In the genomic region with DNA sequence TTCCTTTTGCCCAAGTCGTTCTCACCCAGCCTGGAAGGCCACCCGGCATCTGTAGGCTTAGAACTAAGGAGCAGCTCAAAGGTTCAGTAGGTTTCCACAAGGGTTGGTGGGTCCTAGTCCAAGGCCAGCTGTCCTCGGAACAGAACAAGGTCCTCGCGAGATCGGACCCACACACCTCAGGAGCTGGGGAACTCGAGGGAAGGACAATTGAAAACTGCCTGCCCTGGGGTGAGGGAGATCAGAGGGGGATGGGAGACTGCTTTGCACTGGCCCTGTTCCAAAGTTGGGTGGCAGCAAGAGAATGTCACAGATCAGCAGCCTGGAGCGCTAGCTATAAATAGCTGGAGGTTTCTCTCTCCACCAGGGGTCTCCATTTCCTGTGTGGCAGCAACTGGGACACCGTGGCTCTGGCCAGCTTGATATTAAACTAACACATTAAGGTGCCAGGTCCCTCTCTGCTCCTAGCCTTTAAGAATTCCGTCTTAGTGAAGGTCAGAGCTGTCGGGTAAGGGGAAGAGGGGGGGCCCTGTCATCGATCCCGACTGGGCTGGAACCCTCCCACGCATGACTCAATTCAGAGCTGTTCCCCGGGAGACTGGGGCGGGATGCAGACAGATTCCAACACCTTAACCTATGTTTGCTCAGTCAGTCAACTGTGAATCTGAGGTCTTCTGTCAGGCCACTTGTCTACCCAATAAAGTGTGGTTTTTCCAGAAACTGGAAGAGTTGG, we compare ENCODE assay signal across 9 mouse cellular contexts. TPM values are rescaled to one million over a fixed set of nuclear protein-coding genes. Genes with fewer than 3 reads are reported as not detected.
DNase-seq lines count a peak whose midpoint lies in the region; ATAC-seq lines count a peak whose summit lies in the region.
"Had no signal": no experiment of that assay in that cellular context is flagged by ENCODE, and none has a peak within 500 bp of the region (broad histone marks: within the 10 kb centered on the region; RNA-seq: fewer than 3 reads in every experiment).

No protein-coding gene starts in this region.

- no peak overlapping the region; the same call in 1 of the 2 replicates for H3K27ac ChIP-seq in embryonic facial prominence, embryonic 11.5 days (replicated peaks; ENCODE audit: low read depth, low read length)
- peak overlapping the region; percentile 95 for H3K27ac ChIP-seq in kidney, embryonic 14.5 days (ENCODE audit: low read depth, low read length)
- H3K27ac ChIP-seq in liver, embryonic 12.5 days: peak overlapping the region; percentile 89

- peaks cover 6% of the 10 kb centered on the region; the same call in 1 of the 2 replicates for H3K4me1 ChIP-seq in embryonic facial prominence, embryonic 11.5 days (ENCODE audit: control insufficient read depth, insufficient read depth, low read length)
- H3K4me1 ChIP-seq in kidney, embryonic 14.5 days (ENCODE audit: control insufficient read depth, insufficient read depth, low read length): peaks cover 30% of the 10 kb centered on the region
- H3K4me1 ChIP-seq in liver, embryonic 12.5 days: peaks cover 42% of the 10 kb centered on the region

- 10% methylated on average over 16 of the region's 16 CpGs for WGBS in embryonic facial prominence, embryonic 11.5 days
- WGBS in kidney, embryonic 14.5 days: 3% methylated on average over 16 of the region's 16 CpGs
- 16% methylated on average over 16 of the region's 16 CpGs for WGBS in liver, embryonic 12.5 days (ENCODE audit: insufficient replicate concordance)

- peak overlapping the region; percentile 3; the same call in 1 of the 2 replicates for H3K4me3 ChIP-seq in embryonic facial prominence, embryonic 11.5 days (ENCODE audit: low read depth, low read length)
- H3K4me3 ChIP-seq in kidney, embryonic 14.5 days (ENCODE audit: low read length): peak overlapping the region; percentile 98; the same call in 1 of the 2 replicates
- H3K4me3 ChIP-seq in liver, embryonic 12.5 days: peak overlapping the region; percentile 95

- H3K9ac ChIP-seq in embryonic facial prominence, embryonic 11.5 days (replicated peaks; ENCODE audit: low read length): peak overlapping the region; percentile 27; the same call in 1 of the 2 replicates
- peak overlapping the region; percentile 32; the same call in 1 of the 2 replicates for H3K9ac ChIP-seq in kidney, embryonic 14.5 days (ENCODE audit: low read depth, low read length)
- peak overlapping the region; percentile 45 for H3K9ac ChIP-seq in liver, embryonic 12.5 days

- H3K4me2 ChIP-seq in embryonic facial prominence, embryonic 11.5 days (ENCODE audit: low read depth, low read length): peak overlapping the region; percentile 45
- peak overlapping the region; percentile 45 for H3K4me2 ChIP-seq in kidney, embryonic 14.5 days (replicated peaks; ENCODE audit: low read depth, low read length)
- peak overlapping the region; percentile 89 for H3K4me2 ChIP-seq in liver, embryonic 12.5 days

- H3K9me3 ChIP-seq in embryonic facial prominence, embryonic 11.5 days (replicated peaks; ENCODE audit: control insufficient read depth, low read length): no peaks in the 10 kb centered on the region
- H3K9me3 ChIP-seq in kidney, embryonic 14.5 days (ENCODE audit: control insufficient read depth, low read length): no peaks in the 10 kb centered on the region
- 0 out of 2 replicates have a peak, but pooled peaks cover 5% of the 10 kb centered on the region for H3K9me3 ChIP-seq in liver, embryonic 12.5 days (replicated peaks)

- peak; percentile 15; the same call in 1 of the 2 replicates for ATAC-seq in embryonic facial prominence, embryonic 11.5 days (replicated peaks; ENCODE audit: insufficient number of reproducible peaks, low FRiP score, low TSS enrichment, low read depth)
- peak; percentile 63 for ATAC-seq in kidney, embryonic 14.5 days (ENCODE audit: low FRiP score, low TSS enrichment)
- ATAC-seq in liver, embryonic 12.5 days: no peak

- H3K27me3 ChIP-seq in embryonic facial prominence, embryonic 11.5 days (ENCODE audit: control insufficient read depth, insufficient read depth, low read length): no peaks in the 10 kb centered on the region
- no peaks in the 10 kb centered on the region for H3K27me3 ChIP-seq in kidney, embryonic 14.5 days (ENCODE audit: control insufficient read depth, insufficient read depth, low read length)
- H3K27me3 ChIP-seq in liver, embryonic 12.5 days (replicated peaks): 0 out of 2 replicates have a peak, but pooled peaks cover 3% of the 10 kb centered on the region

- H3K36me3 ChIP-seq in embryonic facial prominence, embryonic 11.5 days (replicated peaks; ENCODE audit: control insufficient read depth, insufficient read depth, low read depth, low read length): no peaks in the 10 kb centered on the region; the same call in 1 of the 2 replicates
- H3K36me3 ChIP-seq in kidney, embryonic 14.5 days (ENCODE audit: control insufficient read depth, insufficient read depth, low read length): peaks cover 19% of the 10 kb centered on the region
- peaks cover 27% of the 10 kb centered on the region for H3K36me3 ChIP-seq in liver, embryonic 12.5 days

- DNase-seq in CD4-positive helper T cell, adult 2 months (ENCODE audit: low read depth, low spot score): peak; percentile 60
- peak; percentile 91 for DNase-seq in adrenal gland, adult 8-10 months
- peak; percentile 83 for DNase-seq in embryonic facial prominence, embryonic 11.5 days (ENCODE audit: low spot score)
- DNase-seq in heart, adult 9 months (ENCODE audit: low spot score in 2 of 2): peak; percentile 77 to 86
- DNase-seq in neural tube, embryonic 10.5 days (ENCODE audit: extremely low spot score, low spot score): peak; percentile 64
- DNase-seq in thymus, postnatal 10 days (ENCODE audit: low spot score in 2 of 2): peak; percentile 42 to 66

RNA-seq across cellular contexts. Expression of a gene that starts 1.0 kb away (rescaled TPM):
- 100 to 1,000 TPM; 200 to 304 (median 253) TPM for total RNA-seq in adrenal gland, adult 8-10 months (2022)
- 122 and 152 TPM in 2 replicates for polyA plus RNA-seq in embryonic facial prominence, embryonic 11.5 days (2014; fragmentation: Nextera tagmentation; extraction: Ambion mirVana)
- polyA plus RNA-seq in kidney, embryonic 14.5 days (2014; fragmentation: Nextera tagmentation; extraction: Ambion mirVana): 184 and 218 TPM in 2 replicates
- polyA plus RNA-seq in liver, embryonic 12.5 days (2016; fragmentation: Nextera tagmentation; extraction: Ambion mirVana): 98.3 and 98.4 TPM in 2 replicates

RNA-seq across cellular contexts. Expression of a gene that starts 7.1 kb away (rescaled TPM):
- total RNA-seq in adrenal gland, adult 8-10 months (2022): 100 to 1,000 TPM; 189 to 666 (median 461) TPM
- polyA plus RNA-seq in embryonic facial prominence, embryonic 11.5 days (2014; fragmentation: Nextera tagmentation; extraction: Ambion mirVana): 0.10 and 0.18 TPM in 2 replicates
- polyA plus RNA-seq in kidney, embryonic 14.5 days (2014; fragmentation: Nextera tagmentation; extraction: Ambion mirVana): 2.0 and 3.1 TPM in 2 replicates
- 7.5 and 8.0 TPM in 2 replicates for polyA plus RNA-seq in liver, embryonic 12.5 days (2016; fragmentation: Nextera tagmentation; extraction: Ambion mirVana)

RNA-seq across cellular contexts. Expression of a gene that starts 19.2 kb away (rescaled TPM):
- total RNA-seq in adrenal gland, adult 8-10 months (2022): 10 to 100 TPM; 30.4 to 55.2 (median 34.8) TPM
- polyA plus RNA-seq in embryonic facial prominence, embryonic 11.5 days (2014; fragmentation: Nextera tagmentation; extraction: Ambion mirVana): not detected in 2 replicates
- polyA plus RNA-seq in kidney, embryonic 14.5 days (2014; fragmentation: Nextera tagmentation; extraction: Ambion mirVana): not detected in 2 replicates
- polyA plus RNA-seq in liver, embryonic 12.5 days (2016; fragmentation: Nextera tagmentation; extraction: Ambion mirVana): not detected in 2 replicates
- polyA plus RNA-seq: large intestine, adult 2 months had no signal

RNA-seq across cellular contexts. Expression of a gene that starts 22.5 kb away (rescaled TPM):
- total RNA-seq in adrenal gland, adult 8-10 months (2022): 10 to 100 TPM; 45.2 to 90.5 (median 62.8) TPM
- polyA plus RNA-seq in embryonic facial prominence, embryonic 11.5 days (2014; fragmentation: Nextera tagmentation; extraction: Ambion mirVana): 66.8 and 81.1 TPM in 2 replicates
- polyA plus RNA-seq in kidney, embryonic 14.5 days (2014; fragmentation: Nextera tagmentation; extraction: Ambion mirVana): 54.3 and 74.2 TPM in 2 replicates
- 12.2 and 12.6 TPM in 2 replicates for polyA plus RNA-seq in liver, embryonic 12.5 days (2016; fragmentation: Nextera tagmentation; extraction: Ambion mirVana)

RNA-seq across cellular contexts. Expression of a gene that starts 48.2 kb away (rescaled TPM):
- 10 to 100 TPM; 58.2 to 67.4 (median 59.8) TPM for total RNA-seq in adrenal gland, adult 8-10 months (2022)
- 64.6 and 70.2 TPM in 2 replicates for polyA plus RNA-seq in embryonic facial prominence, embryonic 11.5 days (2014; fragmentation: Nextera tagmentation; extraction: Ambion mirVana)
- polyA plus RNA-seq in kidney, embryonic 14.5 days (2014; fragmentation: Nextera tagmentation; extraction: Ambion mirVana): 74.9 and 87.7 TPM in 2 replicates
- polyA plus RNA-seq in liver, embryonic 12.5 days (2016; fragmentation: Nextera tagmentation; extraction: Ambion mirVana): 17.8 and 19.1 TPM in 2 replicates

Comparison
In these comparisons a context has a peak if more than half of its experiments do, and no peak if none do; other contexts are left out.
1. H3K4me3 ChIP-seq: peak in every context shown above with its lines; median percentile 98 in kidney, embryonic 14.5 days; 95 in liver, embryonic 12.5 days; 3 in embryonic facial prominence, embryonic 11.5 days.